Mouse (Mus musculus): ENCODE data around the gene Tmem41a. TPM values are rescaled to one million over a fixed set of nuclear protein-coding genes. Genes with fewer than 3 reads are reported as not detected.
"Not testable (repeated sequence)": the region's sequence is repeated elsewhere in the genome, so short reads cannot be mapped to it uniquely, and the experiment has no call there.

The Tmem41a gene
- total RNA-seq, 2 experiments from 2014 or later: 14.0 TPM

DNA sequence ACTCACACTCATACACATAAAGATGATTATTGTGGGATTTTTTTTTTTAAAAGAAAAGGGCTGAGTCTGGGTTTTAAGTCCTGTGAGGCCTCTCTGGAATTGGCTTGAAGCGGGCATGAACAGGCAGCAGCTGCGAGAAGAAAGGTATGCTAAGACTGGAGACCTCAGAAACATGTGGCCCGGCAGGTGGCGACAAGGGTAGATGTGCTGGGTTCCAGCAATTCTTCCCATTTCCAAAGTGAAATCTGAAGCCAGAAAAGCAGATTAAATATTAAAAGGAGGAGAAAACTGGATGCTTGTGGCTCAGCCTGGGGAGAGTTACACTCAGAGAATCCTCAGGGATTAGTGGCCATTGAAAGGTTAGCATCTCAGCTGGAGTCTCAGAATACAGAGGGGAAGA, 24.1 kb upstream of the Tmem41a start:
- no peak overlapping the region for H3K27ac ChIP-seq
- no peak overlapping the region for H3K4me3 ChIP-seq
- no peak for TF ChIP-seq CTCF (IDR thresholded peaks at IDR 0.05)
- intact Hi-C loops (cut with DNase I): no loop called here
- no peak for DNase-seq (ENCODE audit: extremely low spot score in 1 of 2, low spot score in 2 of 2)

DNA sequence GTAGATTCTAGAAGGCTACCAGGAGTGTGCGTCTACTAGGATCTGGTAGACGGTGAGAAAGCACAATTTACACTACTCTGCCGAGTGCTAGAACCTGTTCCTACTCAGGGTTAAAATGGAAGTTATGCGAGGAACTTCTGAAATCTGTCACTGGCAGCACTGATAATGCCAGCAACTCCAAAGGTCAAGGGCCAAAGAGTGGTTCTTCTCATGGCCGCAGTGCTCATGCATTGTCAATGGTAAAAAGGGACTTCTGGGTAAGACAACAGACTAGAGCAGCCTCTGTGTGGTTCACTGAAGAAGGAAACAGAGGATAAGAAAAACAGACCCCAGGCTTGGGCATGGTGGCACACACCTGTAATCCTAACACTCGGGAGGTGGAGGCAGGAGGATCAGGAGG, 23.2 kb upstream of the Tmem41a start:
- intact Hi-C loops (cut with DNase I): no loop called here
- Histone ChIP-seq H3K4me3 (no peak overlapping the region), H3K27ac (no peak overlapping the region)
- TF ChIP-seq CTCF (IDR thresholded peaks at IDR 0.05): no peak
- no peak for DNase-seq (ENCODE audit: extremely low spot score in 1 of 2, low spot score in 2 of 2)

DNA sequence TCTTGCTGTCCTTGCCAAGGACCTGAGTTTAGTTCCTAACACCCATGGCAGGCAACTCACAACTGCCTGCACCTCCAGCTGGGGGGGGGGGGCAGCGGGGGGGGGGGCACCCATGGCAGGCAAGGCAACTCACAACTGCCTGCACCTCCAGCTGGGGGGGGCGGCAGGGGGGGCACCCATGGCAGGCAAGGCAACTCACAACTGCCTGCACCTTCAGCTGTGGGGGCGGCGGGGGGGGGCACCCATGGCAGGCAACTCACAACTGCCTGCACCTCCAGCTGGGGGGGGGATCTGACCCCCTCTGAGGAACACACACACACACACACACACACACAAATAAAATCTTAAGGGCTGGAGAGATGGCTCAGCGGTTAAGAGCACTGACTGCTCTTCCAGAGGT, 22.5 kb upstream of the Tmem41a start:
- intact Hi-C loops (cut with DNase I): no loop called here
- DNase-seq (ENCODE audit: extremely low spot score in 1 of 2, low spot score in 2 of 2): no peak
- no peak for TF ChIP-seq CTCF (IDR thresholded peaks at IDR 0.05)
- no peak overlapping the region for H3K27ac ChIP-seq
- no peak overlapping the region for H3K4me3 ChIP-seq

- DNase-seq (ENCODE audit: extremely low spot score in 1 of 2, low spot score in 2 of 2): no peak
- H3K4me3 ChIP-seq: no peak overlapping the region
- intact Hi-C loops (cut with DNase I): no loop called here
- no peak for TF ChIP-seq CTCF (IDR thresholded peaks at IDR 0.05)
- no peak overlapping the region for H3K27ac ChIP-seq
Measured at GRCm38 (mm10) chr16:21965576-21965975, 18.2 kb upstream of the Tmem41a start.

DNA sequence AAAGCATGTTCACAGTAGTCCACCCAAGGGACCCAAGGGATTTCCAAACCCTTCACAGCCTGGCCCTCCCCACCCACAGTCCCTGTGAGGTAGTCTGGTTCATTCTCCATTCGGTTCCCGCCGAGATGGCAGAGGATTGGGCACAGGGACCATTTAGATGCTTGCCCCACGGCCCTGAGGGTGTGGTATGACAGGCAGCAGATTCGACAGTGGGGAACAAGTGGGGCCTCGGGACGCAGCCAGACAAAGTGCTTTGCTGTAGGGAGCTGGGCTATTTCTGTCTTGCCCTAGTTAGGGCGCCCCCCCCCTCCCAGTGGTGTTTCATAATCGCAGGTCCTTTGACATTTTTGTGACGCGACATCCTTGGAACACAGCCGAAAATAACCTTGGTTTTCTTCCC, 8.2 kb upstream of the Tmem41a start:
- Histone ChIP-seq H3K27ac (no peak overlapping the region), H3K4me3 (no peak overlapping the region)
- intact Hi-C loops (cut with DNase I): no loop called here
- DNase-seq (ENCODE audit: extremely low spot score in 1 of 2, low spot score in 2 of 2): no peak
- TF ChIP-seq CTCF (IDR thresholded peaks at IDR 0.05): no peak

DNA sequence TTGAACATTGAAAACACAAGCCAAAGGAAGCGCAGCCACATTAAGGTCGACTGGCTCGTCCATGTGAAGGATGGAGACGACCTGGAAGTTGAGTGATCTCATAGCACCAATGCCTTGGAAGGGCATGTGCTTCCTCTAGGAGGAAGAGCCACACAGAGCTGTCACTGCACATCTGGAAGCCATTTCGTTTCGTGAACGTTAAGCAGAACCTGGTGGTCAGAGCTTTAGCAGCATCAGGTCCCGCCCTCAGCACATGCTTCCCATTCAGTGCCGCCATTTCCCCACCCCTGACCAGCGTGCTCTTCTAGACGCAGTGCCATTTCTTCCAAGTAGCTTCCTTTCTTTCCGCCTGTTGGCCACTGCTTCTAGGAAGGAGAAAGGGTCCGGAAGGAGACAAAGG, 18.9 kb downstream of the Tmem41a start:
- Histone ChIP-seq H3K27ac (no peak overlapping the region), H3K4me3 (no peak overlapping the region)
- TF ChIP-seq CTCF (IDR thresholded peaks at IDR 0.05): no peak
- intact Hi-C loops (cut with DNase I): no loop called here
- no peak for DNase-seq (ENCODE audit: extremely low spot score in 1 of 2, low spot score in 2 of 2)

DNA sequence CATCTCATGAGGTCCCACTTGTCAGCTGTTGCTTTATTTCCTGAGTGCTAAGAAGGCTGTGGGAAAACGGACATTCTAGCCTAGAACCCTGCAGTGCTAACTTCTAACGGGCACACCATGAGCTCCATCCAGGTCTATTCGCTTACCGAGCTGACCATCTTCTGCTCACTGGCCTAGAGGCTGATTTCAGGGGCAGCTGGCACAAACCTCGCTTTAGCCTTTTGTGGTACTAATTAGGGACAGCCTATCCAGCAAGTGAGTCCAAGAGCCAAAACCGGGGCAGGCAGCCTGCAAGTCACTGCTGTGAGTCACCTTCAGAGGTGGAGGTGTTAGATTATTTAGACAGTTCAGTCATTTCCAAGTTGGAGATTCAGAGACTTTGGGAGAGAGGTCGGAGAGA, 30.7 kb downstream of the Tmem41a start:
- intact Hi-C loops (cut with DNase I): no loop called here
- no peak for TF ChIP-seq CTCF (IDR thresholded peaks at IDR 0.05)
- H3K27ac ChIP-seq: no peak overlapping the region
- H3K4me3 ChIP-seq: no peak overlapping the region
- no peak for DNase-seq (ENCODE audit: extremely low spot score in 1 of 2, low spot score in 2 of 2)

GRCm38 (mm10) chr16:21913347-21913746, 34.0 kb downstream of the Tmem41a start:
- DNase-seq (ENCODE audit: extremely low spot score in 1 of 2, low spot score in 2 of 2): no peak
- TF ChIP-seq CTCF (IDR thresholded peaks at IDR 0.05): no peak

GRCm38 (mm10) chr16:21908906-21909305, 38.4 kb downstream of the Tmem41a start:
- DNase-seq (ENCODE audit: extremely low spot score in 1 of 2, low spot score in 2 of 2); intact Hi-C loops (cut with DNase I); H3K4me3 ChIP-seq; H3K27ac ChIP-seq: not testable (repeated sequence)

More at GRCm38 (mm10) chr16:21913347-21913746, 34.0 kb downstream of the Tmem41a start:
- intact Hi-C loops (cut with DNase I): loop anchor here (5.0 kb wide), 1 partner anchor 66 kb away; no protein-coding TSS in a partner anchor
- Histone ChIP-seq H3K4me3 (no peak overlapping the region), H3K27ac (no peak overlapping the region)

DNA sequence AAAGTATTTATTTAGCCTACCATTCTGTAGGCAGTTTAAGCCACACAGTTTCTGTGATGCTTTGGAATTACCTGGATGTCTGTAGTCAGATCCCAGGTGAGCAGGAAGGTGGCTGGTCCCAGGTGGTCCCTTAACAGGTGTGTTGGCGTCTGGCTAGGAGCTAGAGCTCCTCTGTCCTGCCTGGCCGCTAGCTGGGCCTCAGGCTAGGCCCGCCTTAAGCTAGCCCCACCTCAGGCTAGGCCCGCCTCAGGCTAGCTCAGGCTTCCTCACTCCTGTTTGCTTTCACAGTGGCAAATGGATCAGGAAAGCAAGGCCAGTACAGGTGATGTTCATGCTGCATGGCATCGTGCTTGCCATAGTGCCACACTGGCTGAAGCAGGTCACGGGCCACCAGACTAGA, 40.5 kb downstream of the Tmem41a start:
- TF ChIP-seq CTCF (IDR thresholded peaks at IDR 0.05): no peak
- intact Hi-C loops (cut with DNase I): no loop called here

GRCm38 (mm10) chr16:21905996-21906395, 41.4 kb downstream of the Tmem41a start:
- Histone ChIP-seq H3K27ac (no peak overlapping the region), H3K4me3 (no peak overlapping the region)
- DNase-seq (ENCODE audit: extremely low spot score in 1 of 2, low spot score in 2 of 2): no peak
- intact Hi-C loops (cut with DNase I): no loop called here
- no peak for TF ChIP-seq CTCF (IDR thresholded peaks at IDR 0.05)

More for the DNA sequence above, 40.5 kb downstream of the Tmem41a start:
- Histone ChIP-seq H3K27ac (no peak overlapping the region), H3K4me3 (no peak overlapping the region)
- DNase-seq (ENCODE audit: extremely low spot score in 1 of 2, low spot score in 2 of 2): no peak

GRCm38 (mm10) chr16:21904636-21905035, 42.7 kb downstream of the Tmem41a start:
- Histone ChIP-seq H3K27ac (no peak overlapping the region), H3K4me3 (no peak overlapping the region)
- intact Hi-C loops (cut with DNase I): no loop called here
- DNase-seq (ENCODE audit: extremely low spot score in 1 of 2, low spot score in 2 of 2): no peak
- TF ChIP-seq CTCF (IDR thresholded peaks at IDR 0.05): no peak

GRCm38 (mm10) chr16:21901286-21901685, 46.1 kb downstream of the Tmem41a start:
- TF ChIP-seq CTCF (IDR thresholded peaks at IDR 0.05): no peak
- no peak overlapping the region for H3K27ac ChIP-seq
- DNase-seq (ENCODE audit: extremely low spot score in 1 of 2, low spot score in 2 of 2): no peak
- no peak overlapping the region for H3K4me3 ChIP-seq
- intact Hi-C loops (cut with DNase I): no loop called here

GRCm38 (mm10) chr16:21893890-21894289, 53.5 kb downstream of the Tmem41a start:
- intact Hi-C loops (cut with DNase I): no loop called here
- no peak overlapping the region for H3K27ac ChIP-seq
- H3K4me3 ChIP-seq: no peak overlapping the region
- DNase-seq (ENCODE audit: extremely low spot score in 1 of 2, low spot score in 2 of 2): no peak
- TF ChIP-seq CTCF (IDR thresholded peaks at IDR 0.05): no peak
